Mouse (Mus musculus): ENCODE results near the gene Sox13. TPM values are rescaled to one million over a fixed set of nuclear protein-coding genes. Genes with fewer than 3 reads are reported as not detected.

Gene Sox13
- polyA plus RNA-seq, 1 experiment from 2014 or later, result 9.0 TPM

GRCm38 (mm10) chr1:133394702-133395101, 29.5 kb downstream of the Sox13 start:
- peaks cover 13% of the 10 kb centered on the region for H3K36me3 ChIP-seq
- H3K27me3 ChIP-seq (replicated peaks), result no peaks in the 10 kb centered on the region
- no peak overlapping the region for H3K9ac ChIP-seq
- WGBS, result 71% methylated on average over 4 of the region's 4 CpGs
- no peak overlapping the region for H3K27ac ChIP-seq
- no peak overlapping the region for H3K4me2 ChIP-seq (replicated peaks)
- ATAC-seq, result no peak
- no peak overlapping the region for H3K4me3 ChIP-seq (replicated peaks)
- H3K9me3 ChIP-seq, result no peaks in the 10 kb centered on the region
- H3K4me1 ChIP-seq (replicated peaks), result peaks cover 7% of the 10 kb centered on the region

DNA sequence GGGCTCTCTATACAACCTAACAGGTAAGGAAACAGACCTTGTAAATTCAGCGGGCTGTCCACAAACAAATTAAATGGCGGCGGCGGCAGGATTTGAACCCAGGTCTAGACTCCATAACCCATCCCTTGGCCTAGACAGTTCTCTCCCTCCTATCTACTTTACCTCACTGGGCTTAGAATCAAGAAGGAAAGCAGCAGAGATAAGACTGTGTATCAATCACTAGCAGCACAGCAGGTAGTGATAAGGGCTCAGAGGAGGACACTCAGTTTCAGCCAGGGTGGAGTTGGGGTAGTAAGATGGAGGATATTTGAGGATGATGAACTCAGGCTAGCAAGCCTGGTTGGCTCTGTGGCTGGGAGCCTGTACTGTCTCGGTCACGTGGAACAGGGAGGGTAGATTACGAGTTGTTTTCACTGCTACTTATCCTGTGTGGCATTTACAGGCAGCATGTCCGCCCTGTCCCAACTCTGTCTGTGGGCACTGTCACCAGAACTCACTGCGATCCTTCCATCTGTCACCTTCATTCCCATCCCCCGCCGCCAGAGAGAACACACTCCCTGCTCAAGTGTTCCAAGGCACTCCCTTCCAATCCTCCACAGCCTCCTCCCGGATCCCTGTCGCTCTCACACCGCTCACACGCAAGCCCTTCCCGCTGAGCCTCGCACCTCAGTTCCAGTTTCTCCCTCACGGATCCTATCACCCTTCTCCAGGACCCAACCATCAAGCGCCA, 36.5 kb downstream of the Sox13 start:
- 67% methylated on average over 19 of the region's 19 CpGs for WGBS
- H3K36me3 ChIP-seq, result peaks cover 31% of the 10 kb centered on the region
- H3K4me2 ChIP-seq (replicated peaks), result no peak overlapping the region
- no peaks in the 10 kb centered on the region for H3K9me3 ChIP-seq
- H3K4me1 ChIP-seq (replicated peaks), result 0 out of 2 replicates have a peak, but pooled peaks cover 6% of the 10 kb centered on the region
- H3K4me3 ChIP-seq (replicated peaks), result no peak overlapping the region
- no peak overlapping the region for H3K9ac ChIP-seq
- no peak overlapping the region for H3K27ac ChIP-seq
- no peaks in the 10 kb centered on the region for H3K27me3 ChIP-seq (replicated peaks)
- no peak for ATAC-seq

- Histone ChIP-seq H3K4me1 (replicated peaks) (0 out of 2 replicates have a peak, but pooled peaks cover 6% of the 10 kb centered on the region), H3K9ac (no peak overlapping the region), H3K27ac (no peak overlapping the region), H3K4me3 (replicated peaks) (no peak overlapping the region), H3K36me3 (peaks cover 26% of the 10 kb centered on the region; the same call in 1 of the 2 replicates), H3K4me2 (replicated peaks) (no peak overlapping the region), H3K27me3 (replicated peaks) (no peaks in the 10 kb centered on the region), H3K9me3 (no peaks in the 10 kb centered on the region)
- WGBS, result 70% methylated on average over 11 of the region's 11 CpGs
- no peak for ATAC-seq
Measured at GRCm38 (mm10) chr1:133386209-133386608, 38.0 kb downstream of the Sox13 start.

DNA sequence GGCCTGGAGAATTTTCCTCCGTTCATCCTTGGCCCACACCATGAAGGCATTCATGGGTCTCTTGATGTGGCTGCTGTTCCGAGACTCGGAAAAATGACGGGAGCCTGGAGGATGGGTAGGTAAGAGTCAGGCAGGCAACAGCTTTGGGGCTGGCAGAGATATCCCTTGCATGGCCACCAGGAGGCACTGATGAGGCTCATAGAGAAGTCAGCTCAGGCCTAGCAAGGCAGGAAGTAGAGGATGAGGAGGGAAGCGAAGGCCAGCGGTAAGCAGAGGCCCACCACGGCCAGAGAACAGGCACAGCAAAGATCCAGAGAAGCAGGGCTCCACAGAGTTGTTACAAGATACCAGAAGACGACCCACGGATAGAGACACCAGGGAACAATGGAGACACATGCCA, 38.7 kb downstream of the Sox13 start:
- Histone ChIP-seq H3K27me3 (replicated peaks) (no peaks in the 10 kb centered on the region), H3K9ac (no peak overlapping the region), H3K4me2 (replicated peaks) (no peak overlapping the region), H3K36me3 (peaks cover 25% of the 10 kb centered on the region; the same call in 1 of the 2 replicates), H3K4me3 (replicated peaks) (no peak overlapping the region), H3K9me3 (no peaks in the 10 kb centered on the region), H3K4me1 (replicated peaks) (0 out of 2 replicates have a peak, but pooled peaks cover 6% of the 10 kb centered on the region), H3K27ac (no peak overlapping the region)
- ATAC-seq, result no peak
- 43% methylated on average over 9 of the region's 9 CpGs for WGBS

DNA sequence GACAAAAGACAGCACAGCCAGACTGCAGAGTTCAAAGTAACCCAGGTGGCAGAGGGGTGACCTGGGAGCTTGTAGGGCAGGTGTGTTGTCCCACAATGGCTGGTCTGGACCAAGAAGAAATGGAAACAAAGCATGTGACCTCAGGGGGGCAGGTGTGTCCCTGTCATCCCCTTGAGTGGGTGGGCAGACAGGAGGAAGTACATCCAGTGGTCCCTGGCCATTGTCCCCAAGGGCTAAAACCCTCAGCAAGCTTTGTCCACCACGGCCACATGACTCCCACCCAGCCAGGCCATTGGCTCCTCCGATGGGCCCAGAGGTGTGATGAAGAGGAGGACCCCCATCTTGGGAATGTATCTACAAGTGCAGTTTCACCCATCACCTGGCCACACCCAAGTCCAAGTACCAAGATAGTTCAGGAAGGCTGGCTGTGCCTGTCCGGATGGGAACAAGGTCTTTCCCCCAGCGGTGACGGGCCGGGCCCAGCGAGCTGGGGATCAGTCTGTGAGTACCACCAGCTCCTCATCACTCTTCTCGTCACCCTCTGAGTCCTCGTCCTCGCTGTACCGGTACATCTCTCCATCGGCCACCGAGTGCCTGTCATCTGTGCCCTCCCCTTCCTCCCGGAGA, 40.9 kb downstream of the Sox13 start:
- H3K9ac ChIP-seq, result no peak overlapping the region
- no peaks in the 10 kb centered on the region for H3K27me3 ChIP-seq (replicated peaks)
- 0 out of 2 replicates have a peak, but pooled peaks cover 16% of the 10 kb centered on the region for H3K4me1 ChIP-seq (replicated peaks)
- WGBS, result 93% methylated on average over 14 of the region's 14 CpGs
- H3K9me3 ChIP-seq, result no peaks in the 10 kb centered on the region
- H3K4me3 ChIP-seq (replicated peaks), result no peak overlapping the region
- no peak for ATAC-seq
- no peak overlapping the region for H3K4me2 ChIP-seq (replicated peaks)
- H3K36me3 ChIP-seq, result peaks cover 16% of the 10 kb centered on the region; the same call in 1 of the 2 replicates
- H3K27ac ChIP-seq, result no peak overlapping the region

GRCm38 (mm10) chr1:133382552-133383155, 41.5 kb downstream of the Sox13 start:
- WGBS, result 60% methylated on average over 12 of the region's 12 CpGs
- Histone ChIP-seq H3K9ac (no peak overlapping the region), H3K36me3 (peaks cover 12% of the 10 kb centered on the region; the same call in 1 of the 2 replicates), H3K9me3 (no peaks in the 10 kb centered on the region), H3K4me3 (replicated peaks) (no peak overlapping the region), H3K4me1 (replicated peaks) (0 out of 2 replicates have a peak, but pooled peaks cover 16% of the 10 kb centered on the region), H3K4me2 (replicated peaks) (no peak overlapping the region), H3K27ac (no peak overlapping the region), H3K27me3 (replicated peaks) (no peaks in the 10 kb centered on the region)
- ATAC-seq, result no peak

DNA sequence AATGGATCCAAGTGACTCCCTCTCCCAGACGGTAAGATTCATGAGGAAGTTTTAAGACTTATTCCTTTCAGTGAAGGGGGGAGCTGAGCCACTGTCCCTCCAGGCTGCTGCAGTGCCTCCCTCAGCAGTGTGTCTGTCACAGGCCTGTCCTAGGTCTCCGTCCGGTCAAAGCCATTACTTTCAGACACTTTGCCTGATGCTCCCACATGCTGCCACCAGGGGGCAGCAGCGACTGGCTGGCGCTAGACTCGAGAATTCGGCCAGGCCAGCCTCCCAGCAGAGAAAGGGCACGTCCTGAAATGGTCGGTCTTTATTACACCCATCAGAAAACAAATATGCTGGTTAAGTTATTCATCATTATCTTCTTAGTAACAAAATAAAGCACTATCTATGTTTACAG, 42.2 kb downstream of the Sox13 start:
- H3K4me2 ChIP-seq (replicated peaks), result no peak overlapping the region
- no peaks in the 10 kb centered on the region for H3K27me3 ChIP-seq (replicated peaks)
- H3K9me3 ChIP-seq, result no peaks in the 10 kb centered on the region
- H3K36me3 ChIP-seq, result peaks cover 12% of the 10 kb centered on the region; the same call in 1 of the 2 replicates
- H3K27ac ChIP-seq, result no peak overlapping the region
- WGBS, result 5% methylated on average over 9 of the region's 9 CpGs
- 0 out of 2 replicates have a peak, but pooled peaks cover 16% of the 10 kb centered on the region for H3K4me1 ChIP-seq (replicated peaks)
- H3K9ac ChIP-seq, result no peak overlapping the region
- peak; percentile 36; the same call in 1 of the 2 replicates for ATAC-seq
- no peak overlapping the region for H3K4me3 ChIP-seq (replicated peaks)

- no peak for ATAC-seq
Measured at GRCm38 (mm10) chr1:133380347-133381065, 43.7 kb downstream of the Sox13 start.

GRCm38 (mm10) chr1:133379986-133380320, 44.2 kb downstream of the Sox13 start:
- Histone ChIP-seq H3K4me1 (replicated peaks) (0 out of 2 replicates have a peak, but pooled peaks cover 16% of the 10 kb centered on the region), H3K27ac (no peak overlapping the region), H3K27me3 (replicated peaks) (no peaks in the 10 kb centered on the region), H3K36me3 (peaks cover 7% of the 10 kb centered on the region; the same call in 1 of the 2 replicates), H3K4me3 (replicated peaks) (no peak overlapping the region), H3K9me3 (no peaks in the 10 kb centered on the region), H3K4me2 (replicated peaks) (no peak overlapping the region), H3K9ac (no peak overlapping the region)
- ATAC-seq, result no peak
- WGBS, result 77% methylated on average over 3 of the region's 3 CpGs

More at GRCm38 (mm10) chr1:133380347-133381065, 43.7 kb downstream of the Sox13 start:
- no peaks in the 10 kb centered on the region for H3K27me3 ChIP-seq (replicated peaks)
- H3K27ac ChIP-seq, result no peak overlapping the region
- H3K4me2 ChIP-seq (replicated peaks), result no peak overlapping the region
- H3K9ac ChIP-seq, result no peak overlapping the region
- H3K36me3 ChIP-seq, result peaks cover 7% of the 10 kb centered on the region; the same call in 1 of the 2 replicates
- WGBS, result 72% methylated on average over 14 of the region's 14 CpGs
- H3K4me1 ChIP-seq (replicated peaks), result 0 out of 2 replicates have a peak, but pooled peaks cover 16% of the 10 kb centered on the region
- no peak overlapping the region for H3K4me3 ChIP-seq (replicated peaks)
- no peaks in the 10 kb centered on the region for H3K9me3 ChIP-seq

DNA sequence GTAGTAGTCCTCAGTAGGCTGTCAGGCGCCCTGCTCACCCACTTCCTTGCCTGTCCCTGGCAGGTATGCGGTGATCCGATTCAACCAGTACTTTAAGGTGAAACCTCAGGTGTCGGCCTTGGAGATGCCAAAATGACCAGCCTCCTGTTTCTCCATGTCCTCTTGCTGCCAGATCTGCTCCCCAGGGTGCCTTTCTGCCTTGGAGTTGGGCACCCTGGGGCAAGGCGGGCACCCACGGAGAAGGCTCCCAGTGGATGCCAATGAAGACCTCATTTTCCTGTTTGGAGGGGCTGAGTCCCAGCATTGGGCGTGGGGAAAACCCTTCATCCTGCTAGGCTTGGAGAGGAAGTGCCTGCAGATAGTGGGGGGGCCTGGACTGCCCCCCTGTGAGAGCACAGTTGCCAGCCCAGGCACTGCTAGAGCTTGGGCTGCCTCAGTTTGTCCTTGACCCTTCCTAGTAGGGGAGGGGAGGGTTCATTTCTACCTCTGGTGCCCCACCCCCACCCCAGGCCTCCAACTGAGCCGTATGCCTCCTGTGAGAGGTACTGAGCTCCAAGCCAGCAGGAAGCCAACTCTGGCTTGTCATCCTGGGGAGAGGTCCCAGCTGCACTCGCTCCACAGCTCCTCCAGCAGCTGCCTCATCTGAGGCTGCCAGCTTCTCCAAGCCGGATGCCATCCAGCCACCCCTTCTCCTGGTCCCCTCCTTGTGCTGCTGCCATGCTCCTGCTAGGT, 44.8 kb downstream of the Sox13 start:
- Histone ChIP-seq H3K4me2 (replicated peaks) (no peak overlapping the region), H3K4me3 (replicated peaks) (no peak overlapping the region), H3K9ac (no peak overlapping the region), H3K27ac (no peak overlapping the region), H3K27me3 (replicated peaks) (no peaks in the 10 kb centered on the region), H3K36me3 (peaks cover 7% of the 10 kb centered on the region; the same call in 1 of the 2 replicates), H3K4me1 (replicated peaks) (0 out of 2 replicates have a peak, but pooled peaks cover 16% of the 10 kb centered on the region), H3K9me3 (no peaks in the 10 kb centered on the region)
- 63% methylated on average over 10 of the region's 10 CpGs for WGBS
- no peak for ATAC-seq

DNA sequence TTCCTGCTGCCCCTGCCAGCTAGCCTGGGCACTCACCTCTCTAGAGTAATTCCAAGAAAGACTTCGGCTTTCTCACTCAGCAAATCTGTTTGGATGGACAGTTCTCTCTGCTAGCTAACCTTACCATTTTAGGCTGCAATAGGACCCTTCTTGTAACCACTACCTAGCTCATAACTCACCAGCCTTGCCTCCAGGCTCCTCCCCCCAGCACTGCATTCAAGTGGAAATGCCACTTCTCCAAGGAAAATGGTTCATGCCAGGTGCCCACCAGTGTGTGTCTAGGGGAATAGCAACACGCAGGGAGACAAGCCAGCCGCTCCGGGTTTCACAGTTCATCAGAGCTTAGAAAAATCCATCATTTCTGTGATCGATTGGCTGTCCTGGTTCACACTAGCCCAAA, 46.6 kb downstream of the Sox13 start:
- Histone ChIP-seq H3K27me3 (replicated peaks) (no peaks in the 10 kb centered on the region), H3K9me3 (no peaks in the 10 kb centered on the region), H3K4me2 (replicated peaks) (no peak overlapping the region), H3K36me3 (no peaks in the 10 kb centered on the region), H3K4me1 (replicated peaks) (0 out of 2 replicates have a peak, but pooled peaks cover 16% of the 10 kb centered on the region), H3K4me3 (replicated peaks) (no peak overlapping the region), H3K9ac (no peak overlapping the region), H3K27ac (no peak overlapping the region)
- 87% methylated on average over 5 of the region's 5 CpGs for WGBS
- no peak for ATAC-seq

Measured in intestine, embryonic 15.5 days (tissue).